Mouse (Mus musculus) stomach, embryonic 14.5 days (tissue): Measurements from ENCODE around the gene Ntpcr. TPM values are rescaled to one million over a fixed set of nuclear protein-coding genes. Genes with fewer than 3 reads are reported as not detected.
A peak's percentile ranks its signal among the peaks of the same experiment; 100 is the strongest.

Source experiments
- ATAC-seq: fragments of 200-750 bp; cut with Nextera tagmentation; 2 replicates; pipeline ENCODE4 v1.8.0; 2017; ENCODE audit warnings: low read depth, moderate TSS enrichment; ENCODE audit not compliant: insufficient number of reproducible peaks, insufficient read depth, low FRiP score
- H3K27ac ChIP-seq: fragments of 300-500 bp; sonication (generic); 2 replicates; pipeline ENCODE4 v1.5.1; 2014; ENCODE audit warnings: mild to moderate bottlenecking, low read length, moderate library complexity, mixed read lengths
- H3K27me3 ChIP-seq: fragments of 300-500 bp; sonication (generic); 2 replicates; pipeline ENCODE4 v1.6.1; 2014; ENCODE audit warnings: low read length, control low read depth, mixed read lengths; ENCODE audit not compliant: control insufficient read depth, insufficient read depth
- H3K36me3 ChIP-seq: fragments of 300-500 bp; sonication (generic); 2 replicates; pipeline ENCODE4 v1.6.1; 2014; ENCODE audit warnings: mild to moderate bottlenecking, control low read depth, low read length, moderate library complexity, mixed read lengths; ENCODE audit not compliant: control insufficient read depth, insufficient read depth
- H3K4me1 ChIP-seq: fragments of 300-500 bp; sonication (generic); 2 replicates; pipeline ENCODE4 v1.6.1; 2014; ENCODE audit warnings: low read length, control low read depth, mixed read lengths; ENCODE audit not compliant: control insufficient read depth, insufficient read depth
- H3K4me2 ChIP-seq: fragments of 300-500 bp; sonication (generic); replicated peaks from 2 replicates; pipeline ENCODE4 v1.6.1; 2014; ENCODE audit warnings: low read depth, low read length, control low read depth
- H3K4me3 ChIP-seq: fragments of 300-500 bp; sonication (generic); 2 replicates; pipeline ENCODE4 v1.5.1; 2014; ENCODE audit warnings: low read depth, low read length, control low read depth
- H3K9ac ChIP-seq: fragments of 300-500 bp; sonication (generic); replicated peaks from 2 replicates; pipeline ENCODE4 v1.6.1; 2014; ENCODE audit warnings: low read depth, mild to moderate bottlenecking, control low read depth, low read length, moderate library complexity, mixed read lengths
- H3K9me3 ChIP-seq: fragments of 300-500 bp; sonication (generic); 2 replicates; pipeline ENCODE4 v1.6.1; 2016; ENCODE audit warnings: low read depth, low read length, control low read depth; ENCODE audit not compliant: control insufficient read depth
- WGBS: fragments of 180-500 bp; shearing (Covaris S2); extraction: QIAGEN DNeasy Blood & Tissue Kit; methylation state at CpG from one replicate; pipeline ENCODE4 v1.1.7; 2014; 5-methylcytosine and 5-hydroxymethylcytosine counted together
- polyA plus RNA-seq: library from polyadenylated mRNA; unstranded; fragments of >200 nt; fragmentation: Nextera tagmentation; extraction: Ambion mirVana; gene quantifications from 2 replicates; pipeline ENCODE4 v1.2.1, GENCODE M21; 2014

Ntpcr gene
- polyA plus RNA-seq, 1 experiment from 2014 or later = 37.1 TPM

GRCm38 (mm10) chr8:125695951-125696350 lies 33.8 kb upstream of the Ntpcr start:
- Histone ChIP-seq H3K9me3 (peaks cover 5% of the 10 kb centered on the region; the same call in 1 of the 2 replicates), H3K4me3 (no peak overlapping the region), H3K9ac (no peak overlapping the region), H3K36me3 (no peaks in the 10 kb centered on the region), H3K27ac (no peak overlapping the region), H3K4me2 (no peak overlapping the region), H3K4me1 (no peaks in the 10 kb centered on the region), H3K27me3 (no peaks in the 10 kb centered on the region)
- WGBS = 84% methylated on average over 6 of the region's 6 CpGs
- no peak for ATAC-seq

- Histone ChIP-seq H3K4me1 (no peaks in the 10 kb centered on the region), H3K4me3 (no peak overlapping the region), H3K9me3 (peaks cover 5% of the 10 kb centered on the region; the same call in 1 of the 2 replicates), H3K36me3 (no peaks in the 10 kb centered on the region), H3K9ac (no peak overlapping the region), H3K4me2 (no peak overlapping the region), H3K27me3 (no peaks in the 10 kb centered on the region), H3K27ac (no peak overlapping the region)
- ATAC-seq = no peak
- 77% methylated on average over 6 of the region's 6 CpGs for WGBS
Observed at GRCm38 (mm10) chr8:125699391-125700025, 30.3 kb upstream of the Ntpcr start.

- H3K9me3 ChIP-seq = peaks cover 5% of the 10 kb centered on the region; the same call in 1 of the 2 replicates
- H3K36me3 ChIP-seq = no peaks in the 10 kb centered on the region
- H3K9ac ChIP-seq = no peak overlapping the region
- no peaks in the 10 kb centered on the region for H3K27me3 ChIP-seq
- H3K27ac ChIP-seq = no peak overlapping the region
- 75% methylated on average over 7 of the region's 7 CpGs for WGBS
- H3K4me1 ChIP-seq = no peaks in the 10 kb centered on the region
- no peak for ATAC-seq
- no peak overlapping the region for H3K4me2 ChIP-seq
- H3K4me3 ChIP-seq = no peak overlapping the region
Observed at GRCm38 (mm10) chr8:125700407-125700806, 29.4 kb upstream of the Ntpcr start.

- no peak overlapping the region for H3K9ac ChIP-seq
- WGBS = 79% methylated on average over 15 of the region's 15 CpGs
- no peaks in the 10 kb centered on the region for H3K36me3 ChIP-seq
- H3K27ac ChIP-seq = no peak overlapping the region
- H3K9me3 ChIP-seq = peaks cover 5% of the 10 kb centered on the region; the same call in 1 of the 2 replicates
- no peaks in the 10 kb centered on the region for H3K4me1 ChIP-seq
- H3K4me3 ChIP-seq = no peak overlapping the region
- no peaks in the 10 kb centered on the region for H3K27me3 ChIP-seq
- H3K4me2 ChIP-seq = no peak overlapping the region
- ATAC-seq = no peak
Observed at GRCm38 (mm10) chr8:125702868-125703473, 26.8 kb upstream of the Ntpcr start.

- H3K4me3 ChIP-seq = no peak overlapping the region
- 89% methylated on average over 6 of the region's 6 CpGs for WGBS
- no peak overlapping the region for H3K9ac ChIP-seq
- H3K36me3 ChIP-seq = no peaks in the 10 kb centered on the region
- no peak for ATAC-seq
- H3K9me3 ChIP-seq = no peaks in the 10 kb centered on the region
- no peaks in the 10 kb centered on the region for H3K4me1 ChIP-seq
- H3K4me2 ChIP-seq = no peak overlapping the region
- H3K27me3 ChIP-seq = no peaks in the 10 kb centered on the region
- H3K27ac ChIP-seq = no peak overlapping the region
Observed at GRCm38 (mm10) chr8:125704434-125704833, 25.3 kb upstream of the Ntpcr start.

- no peak overlapping the region for H3K4me2 ChIP-seq
- H3K9me3 ChIP-seq = no peaks in the 10 kb centered on the region
- no peak for ATAC-seq
- no peaks in the 10 kb centered on the region for H3K4me1 ChIP-seq
- H3K9ac ChIP-seq = no peak overlapping the region
- WGBS = 85% methylated on average over 7 of the region's 7 CpGs
- no peak overlapping the region for H3K4me3 ChIP-seq
- no peaks in the 10 kb centered on the region for H3K36me3 ChIP-seq
- no peak overlapping the region for H3K27ac ChIP-seq
- H3K27me3 ChIP-seq = no peaks in the 10 kb centered on the region
Observed at GRCm38 (mm10) chr8:125705816-125706215, 23.9 kb upstream of the Ntpcr start.

GRCm38 (mm10) chr8:125709171-125709570 lies 20.6 kb upstream of the Ntpcr start:
- no peak overlapping the region for H3K9ac ChIP-seq
- no peak overlapping the region for H3K4me2 ChIP-seq
- no peaks in the 10 kb centered on the region for H3K27me3 ChIP-seq
- WGBS = 83% methylated on average over 5 of the region's 5 CpGs
- ATAC-seq = no peak
- H3K27ac ChIP-seq = no peak overlapping the region
- H3K9me3 ChIP-seq = no peaks in the 10 kb centered on the region
- H3K36me3 ChIP-seq = no peaks in the 10 kb centered on the region
- H3K4me3 ChIP-seq = no peak overlapping the region
- H3K4me1 ChIP-seq = no peaks in the 10 kb centered on the region

GRCm38 (mm10) chr8:125711514-125711913 lies 18.2 kb upstream of the Ntpcr start:
- H3K9me3 ChIP-seq = no peaks in the 10 kb centered on the region
- 82% methylated on average over 5 of the region's 5 CpGs for WGBS
- ATAC-seq = 0 out of 2 replicates have a peak, but pooled peaks have one; percentile 18

More at GRCm38 (mm10) chr8:125711514-125711913, 18.2 kb upstream of the Ntpcr start:
- no peak overlapping the region for H3K4me2 ChIP-seq
- H3K9ac ChIP-seq = no peak overlapping the region
- no peaks in the 10 kb centered on the region for H3K4me1 ChIP-seq
- no peaks in the 10 kb centered on the region for H3K27me3 ChIP-seq
- H3K36me3 ChIP-seq = no peaks in the 10 kb centered on the region
- no peak overlapping the region for H3K4me3 ChIP-seq
- no peak overlapping the region for H3K27ac ChIP-seq
